Mouse (Mus musculus) ES-Bruce4 (cell line): ENCODE data around the gene Daam1. TPM values are rescaled to one million over a fixed set of nuclear protein-coding genes. Genes with fewer than 3 reads are reported as not detected.

Experiments used
- H3K27ac ChIP-seq: 2 replicates; pipeline ENCODE4 v1.5.1; 2012; ENCODE audit warnings: low read length, inconsistent platforms; ENCODE audit not compliant: insufficient read depth
- H3K27me3 ChIP-seq: 2 replicates; pipeline ENCODE4 v1.6.1; 2012; ENCODE audit warnings: mild to moderate bottlenecking, low read length, inconsistent platforms; ENCODE audit not compliant: control insufficient read depth, poor library complexity, insufficient read depth, severe bottlenecking
- H3K36me3 ChIP-seq: 2 replicates; pipeline ENCODE4 v1.6.1; 2012; ENCODE audit warnings: inconsistent platforms, mild to moderate bottlenecking, low read length, moderate library complexity; ENCODE audit not compliant: control insufficient read depth, poor library complexity, insufficient read depth, severe bottlenecking
- H3K4me1 ChIP-seq: one replicate; pipeline ENCODE4 v1.8.1; 2011; ENCODE audit warnings: low read length; ENCODE audit not compliant: control insufficient read depth, insufficient read depth
- H3K4me3 ChIP-seq: 2 replicates; pipeline ENCODE4 v1.5.1; 2011; ENCODE audit warnings: low read depth, mild to moderate bottlenecking, low read length
- H3K9ac ChIP-seq: 2 replicates; pipeline ENCODE4 v1.6.1; 2012; ENCODE audit warnings: low read depth, mild to moderate bottlenecking, inconsistent platforms; ENCODE audit not compliant: poor library complexity, severe bottlenecking
- H3K9me3 ChIP-seq: replicated peaks from 2 replicates; pipeline ENCODE4 v1.6.1; 2012; ENCODE audit warnings: mild to moderate bottlenecking, low read length, inconsistent platforms; ENCODE audit not compliant: control insufficient read depth, poor library complexity, insufficient read depth, severe bottlenecking
- CTCF ChIP-seq: IDR thresholded peaks from one replicate; pipeline ENCODE4 v1.8.1; 2011; ENCODE audit warnings: low read depth, low read length
- EP300 ChIP-seq: IDR thresholded peaks from 2 replicates; pipeline ENCODE4 v1.6.1; 2011; ENCODE audit warnings: low read depth, low read length; ENCODE audit not compliant: insufficient read depth
- POLR2A ChIP-seq: IDR thresholded peaks from one replicate; pipeline ENCODE4 v1.8.1; 2011; ENCODE audit warnings: low read length; ENCODE audit not compliant: insufficient read depth
- polyA plus RNA-seq: library from polyadenylated mRNA; stranded (reverse); fragments of >200 nt; gene quantifications from 2 replicates; pipeline ENCODE4 v1.2.4, GENCODE M21; 2011; ENCODE audit warnings: low read depth; ENCODE audit not compliant: missing spikeins, insufficient read depth, insufficient read length

The Daam1 gene
- polyA plus RNA-seq: 33.0 and 34.6 TPM in 2 replicates

DNA sequence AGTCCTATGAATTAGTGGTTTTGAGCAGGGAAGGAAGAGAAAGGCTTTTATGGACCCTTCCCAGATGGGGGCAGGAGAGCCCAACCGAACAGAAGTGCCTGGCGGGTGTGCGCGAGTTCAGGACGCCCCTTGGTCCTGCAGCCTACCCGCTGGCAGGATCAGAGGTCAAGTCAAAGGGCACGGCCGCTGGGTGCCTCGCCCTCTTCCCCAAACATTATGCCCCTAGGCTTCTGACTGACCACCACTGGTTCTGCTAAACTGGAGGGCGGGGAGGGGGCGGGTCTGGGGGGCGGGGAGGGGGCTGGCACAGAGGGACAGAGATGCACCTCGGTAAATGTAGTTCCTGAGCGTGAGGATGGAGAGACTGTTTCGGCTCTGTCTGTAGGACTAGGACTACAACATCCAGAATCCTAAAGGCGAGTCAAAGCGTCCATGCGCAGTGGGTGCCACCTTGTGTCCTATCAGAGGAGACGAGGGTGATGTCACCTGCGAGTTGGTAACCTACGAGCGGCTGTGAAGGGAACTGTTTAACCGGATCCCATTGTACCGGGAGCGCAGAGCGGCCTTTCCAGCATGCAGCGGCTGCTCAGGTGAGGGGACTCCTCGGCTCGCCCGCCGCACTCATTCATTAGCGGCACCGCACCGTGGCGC is at the start of gene Daam1:
TSS of gene Daam1 (plus strand) at position 472 of the 651 bp plus-strand sequence.
- no peaks in the 10 kb centered on the region for H3K36me3 ChIP-seq
- H3K27ac ChIP-seq: peak within 1 kb of the TSS; percentile 6; the same call in 1 of the 2 replicates
- H3K27me3 ChIP-seq: no peaks in the 10 kb centered on the region
- H3K9me3 ChIP-seq: no peaks in the 10 kb centered on the region
- H3K9ac ChIP-seq: peak within 1 kb of the TSS; percentile 61
- H3K4me1 ChIP-seq: no peaks in the 10 kb centered on the region
- TF ChIP-seq EP300 (peak; percentile 10; the same call in 1 of the 2 replicates), CTCF (peak; percentile 32), POLR2A (peak; percentile 81)
- H3K4me3 ChIP-seq: peak within 1 kb of the TSS; percentile 72

DNA sequence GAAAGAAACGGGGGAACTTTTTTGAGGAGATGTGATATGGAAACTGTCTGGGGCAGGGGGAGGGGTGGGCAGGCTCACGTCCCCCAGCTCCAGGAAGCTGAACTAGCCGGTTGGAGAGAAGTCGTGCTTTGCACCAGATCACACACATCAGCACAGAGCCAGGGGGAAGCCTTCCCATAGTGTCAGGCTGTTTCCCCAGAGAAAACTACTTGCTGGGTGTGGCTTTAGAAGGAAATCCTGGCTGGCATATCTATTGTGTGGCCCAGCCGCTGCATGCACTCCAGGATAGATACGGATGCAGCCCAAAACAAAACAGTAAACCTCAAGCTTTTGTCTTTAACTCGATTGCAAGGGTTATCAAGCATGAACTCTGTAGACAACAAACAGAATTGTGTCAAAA is 49.7 kb upstream of the Daam1 start:
- Histone ChIP-seq H3K9ac (no peak overlapping the region), H3K36me3 (no peaks in the 10 kb centered on the region), H3K27me3 (no peaks in the 10 kb centered on the region; the same call in 1 of the 2 replicates), H3K27ac (no peak overlapping the region), H3K4me1 (no peaks in the 10 kb centered on the region), H3K9me3 (no peaks in the 10 kb centered on the region), H3K4me3 (no peak overlapping the region)
- TF ChIP-seq EP300: no peak
- no peak for TF ChIP-seq POLR2A
- TF ChIP-seq CTCF: no peak

DNA sequence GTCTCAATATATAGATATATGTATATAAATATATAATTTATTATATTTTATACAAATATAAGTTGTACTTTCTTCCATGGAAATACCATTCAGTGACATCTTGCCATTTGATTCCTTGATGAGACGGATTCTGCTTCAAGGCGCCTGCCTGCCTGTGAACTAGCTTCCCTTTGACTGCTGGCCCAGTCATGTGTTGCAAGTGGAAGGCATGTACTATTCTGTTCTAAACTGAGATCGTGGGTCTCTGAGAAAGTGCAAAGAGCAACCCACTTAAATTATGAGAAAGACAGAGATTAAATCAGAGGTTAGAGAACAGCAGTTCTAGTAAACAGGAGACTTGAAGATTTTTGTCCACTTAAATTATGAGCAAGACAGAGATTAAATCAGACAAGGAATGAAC is 46.9 kb upstream of the Daam1 start:
- Histone ChIP-seq H3K9me3 (no peaks in the 10 kb centered on the region), H3K4me1 (no peaks in the 10 kb centered on the region), H3K4me3 (no peak overlapping the region), H3K36me3 (no peaks in the 10 kb centered on the region), H3K9ac (no peak overlapping the region), H3K27me3 (no peaks in the 10 kb centered on the region; the same call in 1 of the 2 replicates), H3K27ac (no peak overlapping the region)
- TF ChIP-seq EP300 (no peak), CTCF (no peak), POLR2A (no peak)

DNA sequence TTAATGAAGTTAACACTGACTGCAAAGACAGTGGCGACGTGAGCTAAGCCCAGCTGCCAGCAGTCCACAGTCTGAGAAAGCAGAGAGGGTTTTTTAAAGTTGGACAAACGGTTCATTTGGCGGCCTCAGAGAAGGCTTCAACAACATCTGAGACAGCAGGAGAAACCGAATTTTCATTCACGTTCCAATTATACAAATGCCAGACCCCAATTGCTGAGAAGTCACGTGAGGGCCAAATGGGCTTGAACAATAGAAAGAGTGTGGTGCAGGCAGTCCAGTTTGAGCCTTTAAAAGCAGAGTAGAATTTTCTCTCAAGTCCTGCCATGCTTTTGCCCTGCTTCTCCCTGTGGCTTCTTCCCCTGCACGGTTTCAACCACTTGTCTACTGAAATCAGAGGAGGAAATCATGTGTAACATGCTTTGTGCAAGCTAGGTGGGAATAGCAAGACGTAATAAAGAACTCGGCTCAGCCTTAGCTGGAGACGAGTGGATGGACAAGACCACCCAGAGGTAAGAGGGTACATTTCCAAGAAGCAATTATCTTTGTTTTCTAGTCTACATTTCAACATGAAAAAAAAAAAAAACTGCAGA is 46.1 kb upstream of the Daam1 start:
- Histone ChIP-seq H3K4me1 (no peaks in the 10 kb centered on the region), H3K4me3 (no peak overlapping the region), H3K9me3 (no peaks in the 10 kb centered on the region), H3K9ac (no peak overlapping the region), H3K36me3 (no peaks in the 10 kb centered on the region), H3K27me3 (no peaks in the 10 kb centered on the region; the same call in 1 of the 2 replicates), H3K27ac (no peak overlapping the region)
- no peak for TF ChIP-seq CTCF
- TF ChIP-seq EP300: no peak
- TF ChIP-seq POLR2A: no peak

DNA sequence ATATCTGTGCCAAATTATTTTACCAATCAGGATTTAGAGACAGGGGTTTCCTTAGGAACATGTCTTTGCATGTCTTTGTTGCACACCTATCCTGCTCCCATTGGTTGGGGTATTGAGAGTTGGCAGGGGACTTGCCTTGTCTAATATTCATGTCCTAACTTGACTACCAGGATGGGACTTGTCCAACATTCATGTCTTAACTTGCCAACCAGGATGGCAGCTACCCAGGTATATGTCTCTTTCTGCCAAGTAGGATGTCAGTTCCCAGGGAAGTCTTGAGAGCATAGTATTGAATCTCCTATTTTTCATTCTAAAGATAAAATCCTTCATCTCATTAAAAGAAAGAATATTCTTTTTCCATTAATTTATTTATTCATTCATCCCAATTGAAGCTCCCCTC is 44.4 kb upstream of the Daam1 start:
- Histone ChIP-seq H3K36me3 (no peaks in the 10 kb centered on the region), H3K27ac (peak overlapping the region; percentile 54), H3K27me3 (no peaks in the 10 kb centered on the region), H3K4me1 (no peaks in the 10 kb centered on the region), H3K4me3 (no peak overlapping the region), H3K9me3 (no peaks in the 10 kb centered on the region), H3K9ac (no peak overlapping the region)
- no peak for TF ChIP-seq EP300
- no peak for TF ChIP-seq POLR2A
- TF ChIP-seq CTCF: no peak

DNA sequence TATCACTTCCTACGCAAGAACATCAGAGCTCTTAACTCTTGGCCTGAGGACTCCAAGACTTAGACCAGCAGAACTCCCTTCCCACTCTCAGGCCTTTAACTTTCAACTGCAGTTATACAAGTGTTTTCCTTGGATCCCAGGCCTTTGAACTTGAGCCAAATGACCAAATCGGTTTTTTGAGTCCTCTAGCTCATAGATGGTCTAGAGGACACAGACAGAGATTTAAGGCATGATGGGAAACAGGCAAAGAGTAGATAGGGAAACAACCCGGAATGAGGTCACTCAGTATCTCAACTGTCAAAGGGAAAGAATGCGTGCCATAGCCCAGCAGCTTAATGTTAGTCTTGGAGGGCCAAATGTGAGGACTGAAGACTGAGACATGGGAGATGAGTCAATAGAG is 42.1 kb upstream of the Daam1 start:
- H3K4me3 ChIP-seq: no peak overlapping the region
- H3K9me3 ChIP-seq: no peaks in the 10 kb centered on the region
- no peak overlapping the region for H3K27ac ChIP-seq
- no peaks in the 10 kb centered on the region for H3K4me1 ChIP-seq
- TF ChIP-seq EP300 (no peak), POLR2A (no peak), CTCF (no peak)
- no peaks in the 10 kb centered on the region for H3K36me3 ChIP-seq
- no peak overlapping the region for H3K9ac ChIP-seq
- H3K27me3 ChIP-seq: no peaks in the 10 kb centered on the region
